Mouse (Mus musculus) E14TG2a.4 (cell line): ENCODE results near the gene Shroom3.

Source experiments
- H3K27me3 ChIP-seq: 2 replicates; pipeline ENCODE4 v1.6.1; 2014; ENCODE audit warnings: low read length, control low read depth; ENCODE audit not compliant: insufficient read depth
- H3K36me3 ChIP-seq: 2 replicates; pipeline ENCODE4 v1.6.1; 2014; ENCODE audit warnings: low read length, control low read depth; ENCODE audit not compliant: insufficient read depth
- H3K4me1 ChIP-seq: replicated peaks from 2 replicates; pipeline ENCODE4 v1.6.1; 2014; ENCODE audit warnings: low read depth, low read length, control low read depth
- H3K4me3 ChIP-seq: replicated peaks from 2 replicates; pipeline ENCODE4 v1.5.1; 2014; ENCODE audit warnings: mild to moderate bottlenecking, low read length
- H3K9me3 ChIP-seq: 2 replicates; pipeline ENCODE4 v1.6.1; 2014; ENCODE audit warnings: low read length, control low read depth
- CTCF ChIP-seq: conservative IDR thresholded peaks from 2 replicates; pipeline ENCODE4 v1.5.1; 2014; ENCODE audit warnings: low read length
- NANOG ChIP-seq: IDR thresholded peaks from 2 replicates; pipeline ENCODE4 v1.6.1; 2014; ENCODE audit warnings: borderline replicate concordance, low read length, mixed read lengths
- POU5F1 ChIP-seq: IDR thresholded peaks from 2 replicates; pipeline ENCODE4 v1.6.1; 2014; ENCODE audit warnings: low read length, borderline replicate concordance

The Shroom3 gene

GRCm38 (mm10) chr5:92987891-92988768, 304.9 kb downstream of the Shroom3 start:
- Histone ChIP-seq H3K9me3 (no peaks in the 10 kb centered on the region), H3K4me3 (peak overlapping the region; percentile 70), H3K4me1 (peaks cover 58% of the 10 kb centered on the region), H3K36me3 (no peaks in the 10 kb centered on the region), H3K27me3 (no peaks in the 10 kb centered on the region)
- TF ChIP-seq POU5F1, result no peak
- no peak for TF ChIP-seq NANOG
- TF ChIP-seq CTCF, result no peak

GRCm38 (mm10) chr5:92988769-92989356, 305.6 kb downstream of the Shroom3 start:
- no peak; the same call in 1 of the 2 replicates for TF ChIP-seq NANOG
- no peak for TF ChIP-seq CTCF
- TF ChIP-seq POU5F1, result no peak
- no peaks in the 10 kb centered on the region for H3K9me3 ChIP-seq
- H3K4me1 ChIP-seq, result peaks cover 58% of the 10 kb centered on the region
- peak overlapping the region; percentile 70 for H3K4me3 ChIP-seq
- no peaks in the 10 kb centered on the region for H3K27me3 ChIP-seq
- no peaks in the 10 kb centered on the region for H3K36me3 ChIP-seq

GRCm38 (mm10) chr5:92992106-92992505, 308.9 kb downstream of the Shroom3 start:
- peaks cover 35% of the 10 kb centered on the region for H3K4me1 ChIP-seq
- no peaks in the 10 kb centered on the region for H3K36me3 ChIP-seq
- no peaks in the 10 kb centered on the region for H3K9me3 ChIP-seq
- TF ChIP-seq NANOG, result no peak
- no peak for TF ChIP-seq CTCF
- no peak for TF ChIP-seq POU5F1
- no peaks in the 10 kb centered on the region for H3K27me3 ChIP-seq
- no peak overlapping the region for H3K4me3 ChIP-seq

GRCm38 (mm10) chr5:92994309-92994708, 311.1 kb downstream of the Shroom3 start:
- Histone ChIP-seq H3K36me3 (no peaks in the 10 kb centered on the region), H3K4me3 (no peak overlapping the region), H3K4me1 (peaks cover 15% of the 10 kb centered on the region), H3K27me3 (no peaks in the 10 kb centered on the region), H3K9me3 (no peaks in the 10 kb centered on the region)
- TF ChIP-seq CTCF, result no peak
- no peak for TF ChIP-seq NANOG
- no peak for TF ChIP-seq POU5F1

GRCm38 (mm10) chr5:92994861-92995260, 311.6 kb downstream of the Shroom3 start:
- Histone ChIP-seq H3K4me3 (no peak overlapping the region), H3K27me3 (no peaks in the 10 kb centered on the region), H3K9me3 (no peaks in the 10 kb centered on the region), H3K4me1 (peaks cover 9% of the 10 kb centered on the region), H3K36me3 (no peaks in the 10 kb centered on the region)
- TF ChIP-seq NANOG, result no peak
- TF ChIP-seq POU5F1, result no peak
- no peak for TF ChIP-seq CTCF

- no peak overlapping the region for H3K4me3 ChIP-seq
- no peaks in the 10 kb centered on the region for H3K9me3 ChIP-seq
- no peak for TF ChIP-seq NANOG
- TF ChIP-seq CTCF, result no peak
- TF ChIP-seq POU5F1, result no peak
- peaks cover 8% of the 10 kb centered on the region; the same call in 1 of the 2 replicates for H3K27me3 ChIP-seq
- H3K36me3 ChIP-seq, result no peaks in the 10 kb centered on the region
- peaks cover 1% of the 10 kb centered on the region; the same call in 1 of the 2 replicates for H3K4me1 ChIP-seq
Observed at GRCm38 (mm10) chr5:92997428-92998120, 314.3 kb downstream of the Shroom3 start.

- Histone ChIP-seq H3K27me3 (peaks cover 8% of the 10 kb centered on the region; the same call in 1 of the 2 replicates), H3K36me3 (no peaks in the 10 kb centered on the region), H3K9me3 (no peaks in the 10 kb centered on the region), H3K4me3 (no peak overlapping the region), H3K4me1 (no peaks in the 10 kb centered on the region; the same call in 1 of the 2 replicates)
- TF ChIP-seq NANOG, result no peak
- TF ChIP-seq CTCF, result no peak
- no peak for TF ChIP-seq POU5F1
Observed at GRCm38 (mm10) chr5:92998494-92999016, 315.3 kb downstream of the Shroom3 start.

GRCm38 (mm10) chr5:93000060-93000459, 316.8 kb downstream of the Shroom3 start:
- Histone ChIP-seq H3K36me3 (no peaks in the 10 kb centered on the region), H3K4me1 (peaks cover 7% of the 10 kb centered on the region), H3K4me3 (no peak overlapping the region), H3K27me3 (peaks cover 8% of the 10 kb centered on the region; the same call in 1 of the 2 replicates), H3K9me3 (no peaks in the 10 kb centered on the region)
- no peak for TF ChIP-seq CTCF
- no peak for TF ChIP-seq POU5F1
